Mouse (Mus musculus) lung, postnatal 0 days (tissue): ENCODE results near the gene Gm4181. TPM values are rescaled to one million over a fixed set of nuclear protein-coding genes. Genes with fewer than 3 reads are reported as not detected.
"Not testable (repeated sequence)": the region's sequence is repeated elsewhere in the genome, so short reads cannot be mapped to it uniquely, and the experiment has no call there.

Experiments used
- ATAC-seq: fragments of 200-750 bp; cut with Nextera tagmentation; 2 replicates; pipeline ENCODE4 v1.8.0; 2017; ENCODE audit warnings: moderate library complexity
- DNase-seq: peaks from one replicate; pipeline ENCODE4 v3.0.0-alpha.2; 2016; ENCODE audit warnings: low spot score
- H3K27ac ChIP-seq: fragments of 300-500 bp; sonication (generic); 2 replicates; pipeline ENCODE4 v1.5.1; 2014; ENCODE audit warnings: antibody characterized with exemption, mild to moderate bottlenecking, low read length, mixed read lengths
- H3K27me3 ChIP-seq: fragments of 300-500 bp; sonication (generic); replicated peaks from 2 replicates; pipeline ENCODE4 v1.6.1; 2014; ENCODE audit warnings: low read length, mixed read lengths; ENCODE audit not compliant: insufficient read depth
- H3K36me3 ChIP-seq: fragments of 300-500 bp; sonication (generic); 2 replicates; pipeline ENCODE4 v1.6.1; 2014; ENCODE audit warnings: low read length, mixed read lengths; ENCODE audit not compliant: insufficient read depth
- H3K4me1 ChIP-seq: fragments of 300-500 bp; sonication (generic); 2 replicates; pipeline ENCODE4 v1.6.1; 2014; ENCODE audit warnings: antibody characterized with exemption, low read depth, low read length, mixed read lengths; ENCODE audit not compliant: insufficient read depth
- H3K4me2 ChIP-seq: fragments of 300-500 bp; sonication (generic); replicated peaks from 2 replicates; pipeline ENCODE4 v1.6.1; 2014; ENCODE audit warnings: low read depth, mild to moderate bottlenecking, low read length, moderate library complexity, mixed read lengths
- H3K4me3 ChIP-seq: fragments of 300-500 bp; sonication (generic); 2 replicates; pipeline ENCODE4 v1.5.1; 2014; ENCODE audit warnings: low read depth, low read length
- H3K9ac ChIP-seq: fragments of 300-500 bp; sonication (generic); replicated peaks from 2 replicates; pipeline ENCODE4 v1.6.1; 2014; ENCODE audit warnings: low read depth, mild to moderate bottlenecking
- H3K9me3 ChIP-seq: fragments of 300-500 bp; sonication (generic); 2 replicates; pipeline ENCODE4 v1.6.1; 2016; ENCODE audit warnings: low read length, mixed read lengths
- CTCF ChIP-seq: IDR thresholded peaks from 2 replicates; pipeline ENCODE4 v1.5.1; 2016; ENCODE audit warnings: antibody characterized with exemption, mild to moderate bottlenecking
- EP300 ChIP-seq: IDR thresholded peaks from 2 replicates; pipeline ENCODE4 v1.6.1; 2016; ENCODE audit warnings: antibody characterized with exemption, mild to moderate bottlenecking, control low read depth
- whole genome bisulfite sequencing: fragments of 180-500 bp; shearing (Covaris S2); extraction: QIAGEN DNeasy Blood & Tissue Kit; methylation state at CpG from one replicate; pipeline ENCODE4 v1.1.7; 2014; 5-methylcytosine and 5-hydroxymethylcytosine counted together
- polyA plus RNA-seq: library from polyadenylated mRNA; unstranded; fragments of >200 nt; fragmentation: Nextera tagmentation; extraction: Ambion mirVana; gene quantifications from 2 replicates; pipeline ENCODE4 v1.2.1, GENCODE M21; 2015

Gene Gm4181
- not detected in 2 replicates for polyA plus RNA-seq

DNA sequence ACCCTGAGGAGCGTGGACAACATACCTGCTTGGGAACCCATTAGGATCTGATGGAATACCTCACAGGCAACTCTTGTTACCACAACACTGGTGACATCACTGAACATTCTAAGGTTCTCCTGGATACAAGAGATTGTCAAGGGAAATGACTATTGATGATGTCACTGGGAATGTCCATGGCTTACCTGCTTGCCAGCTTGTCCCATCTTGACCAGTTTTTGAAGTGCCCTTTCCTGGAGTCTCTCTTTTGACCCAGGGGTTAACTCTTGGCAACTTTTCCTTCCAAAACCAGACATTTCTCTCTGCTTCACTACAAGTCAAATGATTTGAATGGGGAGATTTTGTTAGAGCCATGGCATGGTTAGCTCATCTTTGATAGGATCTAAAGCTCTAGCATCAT lies at the start of gene Gm4181:
Gene Gm4181, minus strand, starts transcription at position 101 of the 400 bp plus-strand sequence.
- ATAC-seq, H3K4me1 ChIP-seq, H3K9ac ChIP-seq, H3K27me3 ChIP-seq, H3K4me3 ChIP-seq, DNase-seq, H3K4me2 ChIP-seq, H3K36me3 ChIP-seq, H3K27ac ChIP-seq, H3K9me3 ChIP-seq: not testable (repeated sequence)
- 85% methylated on average over 1 of the region's 1 CpGs for WGBS

DNA sequence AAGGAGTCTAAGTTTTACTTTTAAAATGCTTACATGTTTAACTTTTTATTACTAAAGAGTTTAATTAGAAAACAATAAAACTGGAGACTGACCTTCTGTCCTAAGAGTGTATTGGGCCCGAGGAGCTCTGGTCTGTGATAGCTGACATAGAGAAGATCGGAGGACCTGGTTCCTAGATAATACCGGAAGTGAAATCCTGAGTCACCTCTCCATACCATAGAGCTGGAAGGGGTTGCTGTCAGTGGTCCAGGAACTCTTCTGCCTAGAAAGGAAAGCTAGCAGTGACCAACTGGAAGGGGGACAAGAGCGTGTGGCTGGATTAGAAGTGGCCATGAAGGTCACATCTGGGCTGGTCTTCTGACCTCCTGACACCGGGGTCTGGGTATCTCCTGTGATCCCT lies 41.8 kb upstream of the Gm4181 start:
- no peak overlapping the region for H3K4me2 ChIP-seq
- H3K27ac ChIP-seq, result no peak overlapping the region
- WGBS, result 89% methylated on average over 5 of the region's 5 CpGs
- no peaks in the 10 kb centered on the region for H3K36me3 ChIP-seq
- H3K27me3 ChIP-seq, result no peaks in the 10 kb centered on the region
- no peak overlapping the region for H3K4me3 ChIP-seq
- no peak for DNase-seq
- no peaks in the 10 kb centered on the region for H3K9me3 ChIP-seq
- TF ChIP-seq CTCF, result no peak
- H3K4me1 ChIP-seq, result no peaks in the 10 kb centered on the region
- no peak for ATAC-seq
- no peak overlapping the region for H3K9ac ChIP-seq

DNA sequence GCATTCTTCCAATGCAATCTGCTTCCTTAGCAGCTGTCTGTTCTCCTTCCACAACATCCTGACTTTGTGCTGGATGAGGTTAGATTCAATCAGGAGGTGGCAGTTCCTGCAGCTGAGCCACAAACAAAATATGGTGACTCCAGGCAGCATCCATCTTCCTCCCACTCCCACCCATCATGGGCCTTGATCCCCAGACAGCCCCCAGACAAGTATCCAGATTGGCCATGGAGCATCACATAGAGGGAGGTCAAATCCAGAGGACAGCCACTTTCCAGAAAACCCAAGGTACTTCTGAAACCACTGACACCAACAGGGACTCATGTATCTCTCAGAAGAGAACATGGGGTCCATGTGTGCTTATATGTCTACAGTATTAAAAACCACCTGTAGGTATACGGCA lies 3.0 kb downstream of the Gm4181 start:
- H3K9ac ChIP-seq, H3K4me2 ChIP-seq, DNase-seq, H3K4me3 ChIP-seq, H3K4me1 ChIP-seq, ATAC-seq, H3K36me3 ChIP-seq, H3K9me3 ChIP-seq, H3K27ac ChIP-seq, H3K27me3 ChIP-seq: not testable (repeated sequence)
- WGBS, result 89% methylated on average over 1 of the region's 1 CpGs

- 86% methylated on average over 1 of the region's 1 CpGs for WGBS
Observed at GRCm38 (mm10) chr14:51611210-51611609, 24.3 kb downstream of the Gm4181 start, which contains the start of gene Gm17078. Gene Gm17078 (minus strand): TSS chr14:51611310.

GRCm38 (mm10) chr14:51592039-51592438 lies 43.4 kb downstream of the Gm4181 start, which contains the start of gene Gm17174:
Gene Gm17174 (minus strand): TSS chr14:51592139.
- not testable (repeated sequence) for H3K9ac ChIP-seq, DNase-seq, ATAC-seq, H3K9me3 ChIP-seq, H3K4me1 ChIP-seq, H3K27me3 ChIP-seq, H3K4me2 ChIP-seq, H3K36me3 ChIP-seq, H3K27ac ChIP-seq, H3K4me3 ChIP-seq
- WGBS, result 81% methylated on average over 4 of the region's 4 CpGs

More at GRCm38 (mm10) chr14:51611210-51611609, 24.3 kb downstream of the Gm4181 start, which contains the start of gene Gm17078:
- Histone ChIP-seq H3K4me3 (no peak within 1 kb of the TSS), H3K9ac (no peak within 1 kb of the TSS), H3K4me2 (no peak within 1 kb of the TSS), H3K27me3 (no peaks in the 10 kb centered on the region), H3K4me1 (no peaks in the 10 kb centered on the region), H3K36me3 (no peaks in the 10 kb centered on the region), H3K27ac (no peak within 1 kb of the TSS), H3K9me3 (no peaks in the 10 kb centered on the region)
- ATAC-seq (no peak), DNase-seq (no peak)
- TF ChIP-seq CTCF (no peak), EP300 (no peak)

Other genes starting within 250 kb of the Gm4181 start
- gene Vmn2r88, start 224.8 kb downstream of the Gm4181 start, polyA plus RNA-seq, result not detected in 2 replicates
- gene Vmn2r89, start 183.8 kb downstream of the Gm4181 start, polyA plus RNA-seq, result not detected in 2 replicates
- not detected in 2 replicates for gene Gm5622, start 82.9 kb downstream of the Gm4181 start, polyA plus RNA-seq
- not detected in 2 replicates for gene Gm17175, start 61.6 kb downstream of the Gm4181 start, polyA plus RNA-seq
- gene Gm17174, start 43.5 kb downstream of the Gm4181 start, polyA plus RNA-seq, result not detected in 2 replicates
- gene Gm17078, start 24.4 kb downstream of the Gm4181 start, polyA plus RNA-seq, result not detected in 2 replicates
- not detected in 2 replicates for gene Gm17079, start 59.8 kb upstream of the Gm4181 start, polyA plus RNA-seq
- gene Gm5800, start 81.5 kb upstream of the Gm4181 start, polyA plus RNA-seq, result not detected in 2 replicates
- gene Ang4, start 137.9 kb upstream of the Gm4181 start, polyA plus RNA-seq, result not detected in 2 replicates
- not detected in 2 replicates for gene AY358078, start 164.4 kb upstream of the Gm4181 start, polyA plus RNA-seq
- gene Ear6, start 218.0 kb upstream of the Gm4181 start, polyA plus RNA-seq, result 0.80 and 1.6 TPM in 2 replicates
- gene Mettl17, start 249.2 kb upstream of the Gm4181 start, polyA plus RNA-seq, result 25.3 and 33.9 TPM in 2 replicates